In genomic region chr9:86298131-86298530, GRCm38 (mm10) we compare ENCODE assay signal across 22 mouse cellular contexts.
DNase-seq lines count a peak whose midpoint lies in the region; ATAC-seq and TF ChIP-seq lines count a peak whose summit lies in the region.
"Had no signal": no experiment of that assay in that cellular context is flagged by ENCODE, and none has a peak within 500 bp of the region (broad histone marks: within the 10 kb centered on the region; RNA-seq: fewer than 3 reads in every experiment).

No protein-coding gene starts in this region.

- H3K27me3 ChIP-seq in forebrain, embryonic 10.5 days (ENCODE audit: poor library complexity, severe bottlenecking) = no peaks in the 10 kb centered on the region
- H3K27me3 ChIP-seq in forebrain, embryonic 16.5 days (replicated peaks; ENCODE audit: control insufficient read depth, insufficient read depth, low read length) = no peaks in the 10 kb centered on the region
- H3K27me3 ChIP-seq in heart, embryonic 12.5 days (replicated peaks) = no peaks in the 10 kb centered on the region
- H3K27me3 ChIP-seq in heart, embryonic 11.5 days (ENCODE audit: control insufficient read depth, insufficient read depth, low read length) = no peaks in the 10 kb centered on the region
- H3K27me3 ChIP-seq in lung, embryonic 14.5 days (ENCODE audit: insufficient read depth, low read length) = no peaks in the 10 kb centered on the region
- no peaks in the 10 kb centered on the region for H3K27me3 ChIP-seq in lung, postnatal 0 days (replicated peaks; ENCODE audit: insufficient read depth, low read length)
- H3K27me3 ChIP-seq in heart, embryonic 14.5 days (ENCODE audit: control insufficient read depth, insufficient read depth, low read length) = no peaks in the 10 kb centered on the region
- H3K27me3 ChIP-seq: embryonic facial prominence, embryonic 13.5 days; hindbrain, embryonic 13.5 days; kidney, embryonic 15.5 days; limb, embryonic 13.5 days; liver, embryonic 15.5 days had no signal

- H3K36me3 ChIP-seq in forebrain, embryonic 10.5 days (replicated peaks) = no peaks in the 10 kb centered on the region
- H3K36me3 ChIP-seq in forebrain, embryonic 16.5 days (ENCODE audit: control insufficient read depth, insufficient read depth) = no peaks in the 10 kb centered on the region
- no peaks in the 10 kb centered on the region for H3K36me3 ChIP-seq in heart, embryonic 12.5 days
- no peaks in the 10 kb centered on the region for H3K36me3 ChIP-seq in heart, embryonic 11.5 days (ENCODE audit: control insufficient read depth, insufficient read depth, low read length)
- H3K36me3 ChIP-seq in lung, embryonic 14.5 days (ENCODE audit: insufficient read depth) = no peaks in the 10 kb centered on the region
- no peaks in the 10 kb centered on the region for H3K36me3 ChIP-seq in lung, postnatal 0 days (ENCODE audit: insufficient read depth, low read length)
- no peaks in the 10 kb centered on the region for H3K36me3 ChIP-seq in heart, embryonic 14.5 days (ENCODE audit: control insufficient read depth, insufficient read depth, low read length)
- H3K36me3 ChIP-seq: embryonic facial prominence, embryonic 13.5 days; hindbrain, embryonic 13.5 days; kidney, embryonic 15.5 days; limb, embryonic 13.5 days; liver, embryonic 15.5 days had no signal

- peak overlapping the region; percentile 68 for H3K27ac ChIP-seq in forebrain, embryonic 10.5 days
- no peak overlapping the region for H3K27ac ChIP-seq in forebrain, embryonic 16.5 days (ENCODE audit: low read length)
- H3K27ac ChIP-seq in heart, embryonic 12.5 days (ENCODE audit: poor library complexity, severe bottlenecking) = no peak overlapping the region
- H3K27ac ChIP-seq in heart, embryonic 11.5 days (ENCODE audit: low read depth, low read length) = no peak overlapping the region
- H3K27ac ChIP-seq in lung, embryonic 14.5 days (ENCODE audit: low read depth) = no peak overlapping the region
- no peak overlapping the region for H3K27ac ChIP-seq in lung, postnatal 0 days (ENCODE audit: low read length)
- no peak overlapping the region for H3K27ac ChIP-seq in heart, embryonic 14.5 days (replicated peaks in 1 of 2; ENCODE audit: control insufficient read depth in 1 of 2, insufficient read depth in 1 of 2, low read depth in 2 of 2, low read length in 2 of 2)
- H3K27ac ChIP-seq: embryonic facial prominence, embryonic 13.5 days; hindbrain, embryonic 13.5 days; kidney, embryonic 15.5 days; limb, embryonic 13.5 days; liver, embryonic 15.5 days had no signal

- no peak overlapping the region for H3K4me3 ChIP-seq in forebrain, embryonic 10.5 days
- H3K4me3 ChIP-seq in forebrain, embryonic 16.5 days (replicated peaks; ENCODE audit: low read length) = no peak overlapping the region
- H3K4me3 ChIP-seq in heart, embryonic 12.5 days = no peak overlapping the region
- no peak overlapping the region for H3K4me3 ChIP-seq in heart, embryonic 11.5 days (ENCODE audit: low read depth, low read length)
- H3K4me3 ChIP-seq in lung, embryonic 14.5 days (ENCODE audit: low read depth, low read length) = no peak overlapping the region
- H3K4me3 ChIP-seq in lung, postnatal 0 days (ENCODE audit: low read depth, low read length) = no peak overlapping the region
- H3K4me3 ChIP-seq in heart, embryonic 14.5 days (ENCODE audit: control insufficient read depth in 1 of 2, insufficient read depth in 1 of 2, low read depth in 1 of 2, low read length in 2 of 2) = no peak overlapping the region
- H3K4me3 ChIP-seq: embryonic facial prominence, embryonic 13.5 days; hindbrain, embryonic 13.5 days; kidney, embryonic 15.5 days; limb, embryonic 13.5 days; liver, embryonic 15.5 days had no signal

- 64% methylated on average over 5 of the region's 5 CpGs for WGBS in forebrain, embryonic 10.5 days
- WGBS in forebrain, embryonic 16.5 days = 20% methylated on average over 5 of the region's 5 CpGs
- 35% methylated on average over 5 of the region's 5 CpGs for WGBS in heart, embryonic 12.5 days
- WGBS in heart, embryonic 11.5 days (ENCODE audit: insufficient replicate concordance) = 37% methylated on average over 5 of the region's 5 CpGs
- 16% methylated on average over 5 of the region's 5 CpGs for WGBS in lung, embryonic 14.5 days
- WGBS in lung, postnatal 0 days = 14% methylated on average over 5 of the region's 5 CpGs
- WGBS in heart, embryonic 14.5 days = 23% methylated on average over 5 of the region's 5 CpGs

- no peak for DNase-seq in forebrain, embryonic 10.5 days (ENCODE audit: extremely low spot score, low spot score)
- no peak for DNase-seq in lung, embryonic 14.5 days
- DNase-seq in lung, postnatal 0 days (ENCODE audit: low spot score) = no peak
- DNase-seq in cerebellum, postnatal 36 days = no peak
- DNase-seq: adrenal gland, postnatal 14 days; cerebellum, adult 11 months; gastrocnemius, postnatal 14 days; lung, postnatal 10 days; right cerebral cortex, postnatal 4 days; thymus, adult 2 months had no signal

- TF ChIP-seq CTCF in lung, embryonic 14.5 days (IDR thresholded peaks at IDR 0.05; ENCODE audit: low read depth) = no peak
- no peak for TF ChIP-seq CTCF in lung, postnatal 0 days (IDR thresholded peaks at IDR 0.05)

- no peak overlapping the region for H3K9ac ChIP-seq in forebrain, embryonic 16.5 days (replicated peaks; ENCODE audit: low read depth, low read length)
- no peak overlapping the region for H3K9ac ChIP-seq in heart, embryonic 12.5 days
- no peak overlapping the region for H3K9ac ChIP-seq in heart, embryonic 11.5 days (ENCODE audit: low read depth, low read length)
- H3K9ac ChIP-seq in lung, embryonic 14.5 days = no peak overlapping the region
- H3K9ac ChIP-seq in lung, postnatal 0 days (replicated peaks; ENCODE audit: low read depth) = no peak overlapping the region
- no peak overlapping the region; the same call in 1 of the 2 replicates for H3K9ac ChIP-seq in heart, embryonic 14.5 days (ENCODE audit: low read length)
- H3K9ac ChIP-seq: embryonic facial prominence, embryonic 13.5 days; hindbrain, embryonic 13.5 days; kidney, embryonic 15.5 days; limb, embryonic 13.5 days; liver, embryonic 15.5 days had no signal

- no peak overlapping the region for H3K4me2 ChIP-seq in forebrain, embryonic 16.5 days (ENCODE audit: low read length)
- H3K4me2 ChIP-seq in heart, embryonic 12.5 days = peak overlapping the region; percentile 35
- H3K4me2 ChIP-seq in heart, embryonic 11.5 days = no peak overlapping the region
- 0 out of 2 replicates have a peak overlapping the region, but pooled peaks have one; percentile 5 for H3K4me2 ChIP-seq in lung, embryonic 14.5 days
- no peak overlapping the region for H3K4me2 ChIP-seq in lung, postnatal 0 days (replicated peaks; ENCODE audit: low read depth, low read length)
- 0 out of 2 replicates have a peak overlapping the region, but pooled peaks have one; percentile 8 for H3K4me2 ChIP-seq in heart, embryonic 14.5 days (ENCODE audit: low read length)
- H3K4me2 ChIP-seq: embryonic facial prominence, embryonic 13.5 days; hindbrain, embryonic 13.5 days; kidney, embryonic 15.5 days; limb, embryonic 13.5 days; liver, embryonic 15.5 days had no signal

- TF ChIP-seq EP300 in lung, postnatal 0 days (IDR thresholded peaks at IDR 0.05) = no peak

- H3K4me1 ChIP-seq in forebrain, embryonic 10.5 days = peaks cover 28% of the 10 kb centered on the region
- H3K4me1 ChIP-seq in forebrain, embryonic 16.5 days (replicated peaks; ENCODE audit: control insufficient read depth, insufficient read depth, low read length) = no peaks in the 10 kb centered on the region
- peaks cover 5% of the 10 kb centered on the region for H3K4me1 ChIP-seq in heart, embryonic 12.5 days (replicated peaks)
- no peaks in the 10 kb centered on the region for H3K4me1 ChIP-seq in heart, embryonic 11.5 days (ENCODE audit: control insufficient read depth, insufficient read depth, low read length)
- no peaks in the 10 kb centered on the region for H3K4me1 ChIP-seq in lung, embryonic 14.5 days (ENCODE audit: insufficient read depth)
- no peaks in the 10 kb centered on the region for H3K4me1 ChIP-seq in lung, postnatal 0 days (ENCODE audit: insufficient read depth, low read depth, low read length)
- peaks cover 0 to 5% of the 10 kb centered on the region in 2 experiments; a peak in 1 of 4 replicates for H3K4me1 ChIP-seq in heart, embryonic 14.5 days (ENCODE audit: control insufficient read depth in 2 of 2, insufficient read depth in 2 of 2, low read length in 2 of 2)
- H3K4me1 ChIP-seq: embryonic facial prominence, embryonic 13.5 days; kidney, embryonic 15.5 days; liver, embryonic 15.5 days had no signal

- ATAC-seq in forebrain, embryonic 16.5 days = no peak
- ATAC-seq in heart, embryonic 12.5 days (ENCODE audit: insufficient number of reproducible peaks, low FRiP score) = no peak
- no peak for ATAC-seq in heart, embryonic 11.5 days (replicated peaks; ENCODE audit: insufficient number of reproducible peaks, low FRiP score, low TSS enrichment)
- no peak; the same call in 1 of the 2 replicates for ATAC-seq in lung, embryonic 14.5 days (ENCODE audit: insufficient read depth)
- no peak for ATAC-seq in lung, postnatal 0 days
- no peak for ATAC-seq in heart, embryonic 14.5 days (ENCODE audit: insufficient number of reproducible peaks, insufficient read depth, low FRiP score, low read depth)
- ATAC-seq: activated CD4-positive, CD25-positive, alpha-beta regulatory T cell, adult 4 months; CD4-positive, CD25-positive, alpha-beta regulatory T cell, adult 4 months; intestine, embryonic 16.5 days had no signal

- no peaks in the 10 kb centered on the region for H3K9me3 ChIP-seq in forebrain, embryonic 10.5 days
- H3K9me3 ChIP-seq in forebrain, embryonic 16.5 days (ENCODE audit: control insufficient read depth, low read length) = no peaks in the 10 kb centered on the region
- no peaks in the 10 kb centered on the region for H3K9me3 ChIP-seq in heart, embryonic 12.5 days (replicated peaks)
- no peaks in the 10 kb centered on the region for H3K9me3 ChIP-seq in heart, embryonic 11.5 days (replicated peaks; ENCODE audit: control insufficient read depth, low read length)
- no peaks in the 10 kb centered on the region for H3K9me3 ChIP-seq in lung, embryonic 14.5 days (ENCODE audit: low read depth, low read length)
- no peaks in the 10 kb centered on the region for H3K9me3 ChIP-seq in lung, postnatal 0 days (ENCODE audit: low read length)
- no peaks in the 10 kb centered on the region for H3K9me3 ChIP-seq in heart, embryonic 14.5 days (ENCODE audit: control insufficient read depth, low read length)
- H3K9me3 ChIP-seq: embryonic facial prominence, embryonic 13.5 days; hindbrain, embryonic 13.5 days; kidney, embryonic 15.5 days; limb, embryonic 13.5 days; liver, embryonic 15.5 days had no signal

Comparison
In these comparisons a context has a peak if more than half of its experiments do, and no peak if none do; other contexts are left out.
1. H3K4me2 ChIP-seq: peak in heart, embryonic 12.5 days (single experiment), lung, embryonic 14.5 days (single experiment) and heart, embryonic 14.5 days (single experiment); none in forebrain, embryonic 16.5 days (single experiment), heart, embryonic 11.5 days (single experiment) and lung, postnatal 0 days (single experiment).